Mouse (Mus musculus) small intestine, adult 2 months (tissue): ENCODE results near the gene Podxl. TPM values are rescaled to one million over a fixed set of nuclear protein-coding genes. Genes with fewer than 3 reads are reported as not detected.

ENCODE experiments used
- H3K27ac ChIP-seq: fragments of 200-500 bp; 2 replicates; pipeline ENCODE4 v1.5.1; 2012; ENCODE audit warnings: low read depth, low read length, control low read depth, inconsistent platforms; ENCODE audit not compliant: insufficient read depth
- H3K27me3 ChIP-seq: fragments of 200-500 bp; 2 replicates; pipeline ENCODE4 v1.6.1; 2012; ENCODE audit warnings: mild to moderate bottlenecking, moderate library complexity, low read length, inconsistent platforms; ENCODE audit not compliant: control insufficient read depth, insufficient read depth
- H3K36me3 ChIP-seq: fragments of 200-500 bp; 2 replicates; pipeline ENCODE4 v1.6.1; 2012; ENCODE audit warnings: mild to moderate bottlenecking, low read length, control low read depth, inconsistent platforms; ENCODE audit not compliant: control insufficient read depth, insufficient read depth
- H3K4me1 ChIP-seq: fragments of 200-500 bp; 2 replicates; pipeline ENCODE4 v1.6.1; 2012; ENCODE audit warnings: low read length, inconsistent platforms, mixed read lengths; ENCODE audit not compliant: control insufficient read depth, insufficient read depth, insufficient read length
- H3K4me3 ChIP-seq: fragments of 200-500 bp; 2 replicates; pipeline ENCODE4 v1.5.1; 2012; ENCODE audit warnings: low read depth, mild to moderate bottlenecking, control low read depth, inconsistent platforms, low read length, moderate library complexity
- CTCF ChIP-seq: fragments of 200-500 bp; IDR thresholded peaks from 2 replicates; pipeline ENCODE4 v1.5.1; 2012; ENCODE audit warnings: low read depth, mild to moderate bottlenecking, control low read depth, inconsistent platforms, low read length, moderate library complexity, mixed read lengths; ENCODE audit not compliant: insufficient replicate concordance, insufficient read length; ENCODE audit errors: extremely low read depth
- POLR2A ChIP-seq: fragments of 200-500 bp; IDR thresholded peaks from 2 replicates; pipeline ENCODE4 v1.6.1; 2012; ENCODE audit warnings: low read depth, mild to moderate bottlenecking, control low read depth, inconsistent platforms, low read length, moderate library complexity
- WGBS: fragments of 180-500 bp; shearing (Covaris S2); methylation state at CpG from one replicate; pipeline ENCODE4 v1.1.7; 2018; 5-methylcytosine and 5-hydroxymethylcytosine counted together
- polyA plus RNA-seq: library from polyadenylated mRNA; depleted of rRNA; stranded (reverse); fragments of >200 nt; gene quantifications from 2 replicates; pipeline ENCODE4 v1.2.3, GENCODE M21; 2012

Podxl gene
- polyA plus RNA-seq, 1 experiment: 17.0 TPM

DNA sequence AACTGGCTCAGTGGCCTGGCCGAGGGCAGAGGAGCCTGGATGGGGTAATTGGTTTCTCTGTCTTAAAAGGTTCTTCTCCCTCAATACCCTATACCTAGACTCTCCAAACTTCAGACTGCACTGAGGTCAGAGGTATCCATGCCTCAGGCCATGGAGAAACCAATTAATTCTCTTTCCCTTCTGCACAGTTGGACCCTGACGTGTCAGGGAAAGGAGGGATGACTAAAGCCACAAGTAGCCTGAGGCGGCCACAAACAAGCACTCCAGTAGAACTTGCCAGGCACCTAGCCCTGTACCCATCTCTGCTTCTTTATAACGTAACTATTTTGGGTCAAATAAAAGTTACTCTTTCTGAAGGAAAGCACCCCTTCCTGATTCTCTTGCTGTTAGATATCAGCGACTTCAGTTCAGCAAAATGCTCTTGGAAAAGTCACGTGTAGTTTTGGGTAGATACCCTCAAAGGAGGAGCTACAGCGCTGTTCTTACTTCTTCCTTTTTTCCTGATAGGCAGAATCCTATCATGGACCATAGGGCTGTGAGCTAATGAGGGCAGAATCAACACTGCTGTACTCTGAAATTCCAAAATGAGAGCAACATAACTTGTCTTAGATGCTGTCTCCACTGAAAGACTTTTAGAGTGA lies 7.2 kb downstream of the Podxl start:
- no peak for TF ChIP-seq CTCF
- no peak for TF ChIP-seq POLR2A
- Histone ChIP-seq H3K4me1 (no peaks in the 10 kb centered on the region), H3K27me3 (no peaks in the 10 kb centered on the region), H3K36me3 (no peaks in the 10 kb centered on the region), H3K4me3 (no peak overlapping the region), H3K27ac (no peak overlapping the region)
- 85% methylated on average over 7 of the region's 7 CpGs for WGBS

GRCm38 (mm10) chr6:31550876-31551532 lies 12.8 kb downstream of the Podxl start:
- Histone ChIP-seq H3K4me1 (no peaks in the 10 kb centered on the region), H3K27me3 (no peaks in the 10 kb centered on the region), H3K36me3 (no peaks in the 10 kb centered on the region), H3K4me3 (no peak overlapping the region), H3K27ac (no peak overlapping the region)
- WGBS: 74% methylated on average over 22 of the region's 22 CpGs
- no peak for TF ChIP-seq CTCF

DNA sequence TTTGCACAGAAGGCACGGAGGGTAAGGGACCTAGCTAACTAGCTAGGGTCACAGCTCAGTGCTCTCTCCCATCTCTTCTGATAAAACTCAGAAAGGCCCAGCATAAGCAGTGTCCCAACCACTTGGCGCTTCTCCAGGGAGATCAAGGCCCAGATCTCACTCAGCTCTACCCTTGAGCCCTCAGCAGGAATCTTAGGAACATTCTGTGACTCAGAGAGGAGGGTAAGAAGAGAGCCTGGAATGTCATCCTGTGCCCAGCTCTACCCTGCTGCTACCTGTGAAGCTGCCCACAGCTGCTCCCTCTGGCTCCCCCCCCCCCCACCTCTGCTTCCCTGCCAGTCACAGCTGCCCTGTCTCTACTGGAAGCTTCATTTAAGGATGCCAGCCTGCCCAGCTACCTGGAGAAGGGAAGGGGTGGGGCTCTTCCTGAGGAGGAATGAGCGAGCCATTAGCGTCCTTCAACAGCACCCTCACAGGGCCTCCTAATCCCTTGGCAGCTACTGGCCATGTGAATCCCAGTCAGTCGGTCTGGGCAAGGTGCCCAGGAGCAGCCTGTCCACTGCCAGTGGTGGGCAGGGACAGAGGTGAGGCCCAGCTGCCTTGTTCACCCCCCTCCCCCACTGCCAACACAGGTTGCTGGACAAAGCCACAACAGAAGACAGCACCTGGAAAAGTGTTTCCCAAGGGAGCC lies 14.3 kb downstream of the Podxl start:
- no peaks in the 10 kb centered on the region for H3K4me1 ChIP-seq
- TF ChIP-seq POLR2A (no peak), CTCF (no peak)
- H3K4me3 ChIP-seq: no peak overlapping the region
- H3K27me3 ChIP-seq: no peaks in the 10 kb centered on the region
- H3K27ac ChIP-seq: no peak overlapping the region
- H3K36me3 ChIP-seq: no peaks in the 10 kb centered on the region
- WGBS: 30% methylated on average over 5 of the region's 5 CpGs

DNA sequence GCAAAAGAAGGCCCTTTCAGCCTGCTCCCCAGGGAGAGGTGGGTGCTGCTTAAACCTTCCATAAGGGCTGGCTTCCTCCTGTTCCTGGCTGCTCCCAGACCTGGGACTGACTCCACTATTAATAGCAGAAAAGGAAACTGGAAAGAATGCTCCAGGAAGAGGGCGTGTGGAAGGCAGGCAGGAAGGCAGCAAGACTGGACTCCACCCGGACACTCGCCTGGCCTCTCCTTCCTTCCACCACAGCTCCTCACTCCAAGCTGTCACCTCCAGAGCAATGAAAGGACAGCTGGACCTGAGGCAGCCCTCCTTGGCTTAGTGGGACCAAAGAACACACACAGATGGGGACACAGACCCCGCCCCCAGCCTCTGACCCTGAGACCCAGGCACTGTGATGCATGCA lies 19.5 kb downstream of the Podxl start:
- no peaks in the 10 kb centered on the region for H3K4me1 ChIP-seq
- H3K36me3 ChIP-seq: no peaks in the 10 kb centered on the region
- TF ChIP-seq POLR2A (no peak), CTCF (no peak)
- H3K27me3 ChIP-seq: no peaks in the 10 kb centered on the region
- H3K27ac ChIP-seq: no peak overlapping the region; the same call in 1 of the 2 replicates
- 35% methylated on average over 4 of the region's 4 CpGs for WGBS
- H3K4me3 ChIP-seq: no peak overlapping the region

DNA sequence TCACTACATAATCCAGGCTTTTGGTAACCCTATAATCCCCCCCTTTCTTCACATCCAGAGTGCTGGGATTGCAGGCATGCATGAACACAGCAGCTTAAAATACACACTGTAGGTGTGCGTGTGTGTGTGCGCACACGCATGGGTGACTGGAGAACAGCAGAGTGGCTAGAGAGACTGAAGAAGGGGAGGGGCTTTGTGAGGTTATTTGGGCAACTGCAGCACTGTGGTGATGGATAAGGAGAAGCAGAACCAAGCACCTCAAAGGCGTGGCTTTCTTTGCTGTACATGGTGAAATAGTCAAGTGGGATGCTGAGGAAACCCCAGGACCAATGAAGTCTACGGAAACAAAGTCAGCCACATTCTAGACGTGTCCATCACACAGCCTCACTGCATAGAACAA lies 23.8 kb downstream of the Podxl start:
- TF ChIP-seq POLR2A: no peak
- no peak for TF ChIP-seq CTCF
- WGBS: 84% methylated on average over 6 of the region's 6 CpGs
- H3K27ac ChIP-seq: no peak overlapping the region
- no peaks in the 10 kb centered on the region for H3K27me3 ChIP-seq
- H3K4me1 ChIP-seq: no peaks in the 10 kb centered on the region; the same call in 1 of the 2 replicates
- H3K36me3 ChIP-seq: no peaks in the 10 kb centered on the region
- H3K4me3 ChIP-seq: no peak overlapping the region

DNA sequence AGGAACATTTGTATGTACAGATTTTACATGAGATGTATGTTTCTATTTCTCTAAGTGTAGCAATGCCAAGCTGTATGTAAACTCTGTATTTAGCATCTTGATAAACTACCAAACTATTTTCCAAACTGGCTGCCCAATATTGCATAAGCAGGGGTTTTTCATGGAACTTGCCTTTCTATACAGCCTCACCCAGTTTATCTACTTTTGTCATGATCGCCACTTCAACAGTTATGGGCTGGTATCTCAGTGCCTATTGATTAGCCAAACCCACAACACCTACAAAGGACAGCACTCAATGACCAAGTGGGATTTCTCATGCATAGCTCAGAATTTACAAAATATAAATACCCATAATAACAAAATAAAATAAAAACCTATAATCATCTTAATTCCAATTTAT lies 25.7 kb downstream of the Podxl start:
- H3K4me1 ChIP-seq: no peaks in the 10 kb centered on the region; the same call in 1 of the 2 replicates
- TF ChIP-seq CTCF: no peak
- H3K36me3 ChIP-seq: no peaks in the 10 kb centered on the region
- WGBS: 71% methylated on average over 1 of the region's 1 CpGs
- H3K27me3 ChIP-seq: no peaks in the 10 kb centered on the region
- H3K4me3 ChIP-seq: no peak overlapping the region
- no peak overlapping the region for H3K27ac ChIP-seq

GRCm38 (mm10) chr6:31537193-31537592 lies 26.6 kb downstream of the Podxl start:
- TF ChIP-seq CTCF (no peak), POLR2A (no peak)
- H3K4me3 ChIP-seq: no peak overlapping the region
- no peaks in the 10 kb centered on the region for H3K27me3 ChIP-seq
- H3K27ac ChIP-seq: no peak overlapping the region
- no peaks in the 10 kb centered on the region for H3K36me3 ChIP-seq
- WGBS: 73% methylated on average over 4 of the region's 4 CpGs
- no peaks in the 10 kb centered on the region; the same call in 1 of the 2 replicates for H3K4me1 ChIP-seq
